Mouse (Mus musculus) cerebellum, adult 9-10 months (tissue): ENCODE results near the gene Adcy2.
A peak's percentile ranks its signal among the peaks of the same experiment; 100 is the strongest.

ENCODE experiments used
- DNase-seq: peaks from one replicate; pipeline ENCODE4 v3.0.0; 2022

Gene Adcy2

GRCm38 (mm10) chr13:68998918-68999801, at the start of gene Adcy2:
TSS of gene Adcy2 (minus strand) at chr13:68999541.
- DNase-seq: no peak

GRCm38 (mm10) chr13:69036991-69037597, 37.8 kb upstream of the Adcy2 start:
- no peak for DNase-seq

- DNase-seq: no peak
These were observed 35.3 kb upstream of the Adcy2 start for GRCm38 (mm10) chr13:69034621-69035020.

- DNase-seq: no peak
These were observed 34.2 kb upstream of the Adcy2 start for GRCm38 (mm10) chr13:69033532-69033931.

- no peak for DNase-seq
These were observed 29.9 kb upstream of the Adcy2 start for GRCm38 (mm10) chr13:69029078-69029757.

GRCm38 (mm10) chr13:69024964-69025363, 25.6 kb upstream of the Adcy2 start:
- DNase-seq: no peak

- no peak for DNase-seq
These were observed 23.9 kb upstream of the Adcy2 start for GRCm38 (mm10) chr13:69023239-69023638.

- no peak for DNase-seq
These were observed 21.2 kb upstream of the Adcy2 start for GRCm38 (mm10) chr13:69020574-69020973.

GRCm38 (mm10) chr13:69006915-69007314, 7.6 kb upstream of the Adcy2 start:
- peak; percentile 55 for DNase-seq

GRCm38 (mm10) chr13:69006091-69006490, 6.8 kb upstream of the Adcy2 start:
- DNase-seq: peak; percentile 17

GRCm38 (mm10) chr13:69004406-69004805, 5.1 kb upstream of the Adcy2 start:
- DNase-seq: no peak

- no peak for DNase-seq
These were observed 3.3 kb upstream of the Adcy2 start for GRCm38 (mm10) chr13:69002631-69003030.

- peak; percentile 18 for DNase-seq
These were observed 2.8 kb upstream of the Adcy2 start for GRCm38 (mm10) chr13:69002173-69002572.

GRCm38 (mm10) chr13:68999826-69000225, 485 bp upstream of the Adcy2 start:
- DNase-seq: no peak

- DNase-seq: no peak
These were observed 803 bp downstream of the Adcy2 start for GRCm38 (mm10) chr13:68998558-68998917.

GRCm38 (mm10) chr13:68997821-68998551, 1.4 kb downstream of the Adcy2 start:
- DNase-seq: no peak

- DNase-seq: no peak
These were observed 2.0 kb downstream of the Adcy2 start for GRCm38 (mm10) chr13:68997386-68997785.

GRCm38 (mm10) chr13:68996661-68997060, 2.7 kb downstream of the Adcy2 start:
- DNase-seq: no peak

- no peak for DNase-seq
These were observed 13.6 kb downstream of the Adcy2 start for GRCm38 (mm10) chr13:68985789-68986188.

- DNase-seq: no peak
These were observed 15.3 kb downstream of the Adcy2 start for GRCm38 (mm10) chr13:68984000-68984399.

- no peak for DNase-seq
These were observed 18.3 kb downstream of the Adcy2 start for GRCm38 (mm10) chr13:68981048-68981447.

- no peak for DNase-seq
These were observed 26.2 kb downstream of the Adcy2 start for GRCm38 (mm10) chr13:68973143-68973542.

GRCm38 (mm10) chr13:68961580-68961979, 37.8 kb downstream of the Adcy2 start:
- DNase-seq: peak; percentile 7
